ENCODE assay signal across 8 mouse cellular contexts in the genomic region with DNA sequence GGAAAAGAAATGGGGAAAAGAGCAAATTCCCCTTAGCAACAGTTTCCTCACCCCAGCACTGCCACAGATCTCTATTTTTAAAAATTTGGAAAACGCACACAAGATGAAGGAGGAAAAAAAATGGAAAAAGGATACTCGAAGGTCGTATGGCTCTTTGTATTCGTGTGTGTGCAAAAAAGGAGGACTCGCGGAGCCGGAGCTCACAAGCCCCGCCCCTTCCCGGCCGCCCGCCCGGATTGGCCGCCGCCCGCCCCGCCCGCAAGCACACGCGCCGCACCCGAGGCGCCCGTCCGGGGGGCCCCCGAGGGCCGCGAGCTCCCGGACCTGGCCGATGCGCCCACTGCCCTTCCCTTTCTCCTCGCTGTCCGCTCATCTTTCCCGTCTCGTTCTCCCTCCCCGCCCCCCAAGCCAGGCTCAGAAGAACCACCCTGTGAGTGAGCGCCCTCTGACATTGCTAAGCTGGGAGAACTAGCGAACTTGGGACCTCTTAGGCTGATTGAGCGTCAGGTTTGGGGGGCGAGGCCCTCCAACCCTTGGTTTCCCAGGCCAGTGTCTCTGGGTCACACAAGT. TPM values are rescaled to one million over a fixed set of nuclear protein-coding genes. Genes with fewer than 3 reads are reported as not detected.
A peak's percentile ranks its signal among the peaks of the same experiment; 100 is the strongest.
DNase-seq lines count a peak whose midpoint lies in the region; ATAC-seq and TF ChIP-seq lines count a peak whose summit lies in the region.

Gene 4931414P19Rik, minus strand, starts transcription at position 242 of the 570 bp plus-strand sequence.

- peak within 1 kb of the TSS; percentile 47 to 54 for H3K4me3 ChIP-seq in heart, embryonic 14.5 days (ENCODE audit: control insufficient read depth in 1 of 2, insufficient read depth in 1 of 2, low read depth in 1 of 2, low read length in 2 of 2)
- H3K4me3 ChIP-seq in liver, postnatal 0 days (ENCODE audit: low read depth, low read length), result peak within 1 kb of the TSS; percentile 60
- H3K4me3 ChIP-seq in neural tube, embryonic 14.5 days (ENCODE audit: low read depth, low read length), result peak within 1 kb of the TSS; percentile 35
- peak within 1 kb of the TSS; percentile 95 for H3K4me3 ChIP-seq in testis, adult 2 months (ENCODE audit: control insufficient read depth, low read depth, low read length)

- peak within 1 kb of the TSS; percentile 71 for H3K9ac ChIP-seq in heart, embryonic 14.5 days (ENCODE audit: low read length)
- H3K9ac ChIP-seq in liver, postnatal 0 days (replicated peaks), result peak within 1 kb of the TSS; percentile 73
- H3K9ac ChIP-seq in neural tube, embryonic 14.5 days (replicated peaks; ENCODE audit: low read depth, low read length), result peak within 1 kb of the TSS; percentile 25; the same call in 1 of the 2 replicates

- peak; percentile 81 for DNase-seq in CD4-positive helper T cell, adult 2 months (ENCODE audit: low read depth, low spot score)
- DNase-seq in brain, adult 2 months (ENCODE audit: low read depth, low spot score), result peak; percentile 80
- peak; percentile 90 for DNase-seq in kidney, postnatal 14 days
- DNase-seq in liver, postnatal 0 days, result peak; percentile 92

- WGBS in heart, embryonic 14.5 days, result 0% methylated on average over 38 of the region's 39 CpGs
- under 1% methylated on average over 39 of the region's 39 CpGs for WGBS in liver, postnatal 0 days (ENCODE audit: insufficient replicate concordance)
- WGBS in neural tube, embryonic 14.5 days, result 1% methylated on average over 33 of the region's 39 CpGs

- no peaks in the 10 kb centered on the region for H3K27me3 ChIP-seq in heart, embryonic 14.5 days (ENCODE audit: control insufficient read depth, insufficient read depth, low read length)
- no peaks in the 10 kb centered on the region for H3K27me3 ChIP-seq in liver, postnatal 0 days (ENCODE audit: insufficient read depth, low read length)
- no peaks in the 10 kb centered on the region for H3K27me3 ChIP-seq in neural tube, embryonic 14.5 days (ENCODE audit: control insufficient read depth, insufficient read depth, low read length)
- H3K27me3 ChIP-seq in testis, adult 2 months (ENCODE audit: control insufficient read depth, insufficient read depth, low read length), result no peaks in the 10 kb centered on the region

- TF ChIP-seq POLR2A in testis, adult 2 months (IDR thresholded peaks at IDR 0.05; ENCODE audit: control insufficient read depth, low read depth, low read length), result peak; percentile 48; the same call in 1 of the 2 replicates

- H3K36me3 ChIP-seq in heart, embryonic 14.5 days (ENCODE audit: control insufficient read depth, insufficient read depth, low read length), result 0 out of 2 replicates have a peak, but pooled peaks cover 2% of the 10 kb centered on the region
- H3K36me3 ChIP-seq in liver, postnatal 0 days (replicated peaks; ENCODE audit: insufficient read depth, low read length), result no peaks in the 10 kb centered on the region
- H3K36me3 ChIP-seq in neural tube, embryonic 14.5 days (ENCODE audit: control insufficient read depth, insufficient read depth, low read length), result no peaks in the 10 kb centered on the region
- no peaks in the 10 kb centered on the region for H3K36me3 ChIP-seq in testis, adult 2 months (ENCODE audit: control insufficient read depth, insufficient read depth, low read length)

- ATAC-seq in erythroid progenitor cell, adult 5-6 weeks (replicated peaks; ENCODE audit: low FRiP score, poor library complexity, severe bottlenecking), result peak; percentile 66
- peak; percentile 58 for ATAC-seq in heart, embryonic 14.5 days (ENCODE audit: insufficient number of reproducible peaks, insufficient read depth, low FRiP score, low read depth)
- ATAC-seq in liver, postnatal 0 days, result peak; percentile 46
- peak; percentile 29; the same call in 1 of the 2 replicates for ATAC-seq in neural tube, embryonic 14.5 days (ENCODE audit: low read depth)

- peak within 1 kb of the TSS; percentile 65 to 80 for H3K27ac ChIP-seq in heart, embryonic 14.5 days (replicated peaks in 1 of 2; ENCODE audit: control insufficient read depth in 1 of 2, insufficient read depth in 1 of 2, low read depth in 2 of 2, low read length in 2 of 2)
- peak within 1 kb of the TSS; percentile 84 for H3K27ac ChIP-seq in liver, postnatal 0 days (ENCODE audit: low read depth)
- H3K27ac ChIP-seq in neural tube, embryonic 14.5 days (ENCODE audit: low read depth, low read length), result peak within 1 kb of the TSS; percentile 72
- H3K27ac ChIP-seq in testis, adult 2 months (ENCODE audit: control insufficient read depth, insufficient read depth, low read depth, low read length), result peak within 1 kb of the TSS; percentile 92

- no peak for TF ChIP-seq CTCF in liver, postnatal 0 days (IDR thresholded peaks at IDR 0.05; ENCODE audit: low read depth)
- no peak for TF ChIP-seq CTCF in testis, adult 2 months (IDR thresholded peaks at IDR 0.05; ENCODE audit: control insufficient read depth, insufficient read depth, insufficient replicate concordance, low read depth, low read length)

- peak within 1 kb of the TSS; percentile 67 for H3K4me2 ChIP-seq in heart, embryonic 14.5 days (ENCODE audit: low read length)
- H3K4me2 ChIP-seq in liver, postnatal 0 days (ENCODE audit: low read depth, low read length), result peak within 1 kb of the TSS; percentile 78
- peak within 1 kb of the TSS; percentile 51 for H3K4me2 ChIP-seq in neural tube, embryonic 14.5 days (ENCODE audit: low read depth, low read length)

- H3K9me3 ChIP-seq in heart, embryonic 14.5 days (ENCODE audit: control insufficient read depth, low read length), result no peaks in the 10 kb centered on the region
- H3K9me3 ChIP-seq in liver, postnatal 0 days (ENCODE audit: low read length), result no peaks in the 10 kb centered on the region
- no peaks in the 10 kb centered on the region for H3K9me3 ChIP-seq in neural tube, embryonic 14.5 days (ENCODE audit: control insufficient read depth, low read length)

- TF ChIP-seq EP300 in liver, postnatal 0 days (IDR thresholded peaks at IDR 0.05; ENCODE audit: low read depth), result no peak

- peaks cover 9 to 14% of the 10 kb centered on the region in 2 experiments for H3K4me1 ChIP-seq in heart, embryonic 14.5 days (ENCODE audit: control insufficient read depth in 2 of 2, insufficient read depth in 2 of 2, low read length in 2 of 2)
- H3K4me1 ChIP-seq in liver, postnatal 0 days (ENCODE audit: insufficient read depth), result peaks cover 31% of the 10 kb centered on the region
- peaks cover 17% of the 10 kb centered on the region; the same call in 1 of the 2 replicates for H3K4me1 ChIP-seq in neural tube, embryonic 14.5 days (ENCODE audit: control insufficient read depth, insufficient read depth, low read length)
- peaks cover 5% of the 10 kb centered on the region for H3K4me1 ChIP-seq in testis, adult 2 months (ENCODE audit: control insufficient read depth, insufficient read depth, low read length)

RNA-seq across cellular contexts. Expression of gene 4931414P19Rik, which starts in this region (rescaled TPM):
- 1.3 and 14.1 TPM in 2 replicates for total RNA-seq in erythroid progenitor cell, adult 5-6 weeks (2015; ENCODE audit: low replicate concordance)
- total RNA-seq in erythroid progenitor cell, adult 5-6 weeks (2017; ENCODE audit: low replicate concordance), result 2.2 and 4.7 TPM in 2 replicates
- polyA plus RNA-seq in heart, embryonic 14.5 days (2014; fragmentation: Nextera tagmentation; extraction: Ambion mirVana), result 4.7 and 7.1 TPM in 2 replicates
- 1.2 and 1.4 TPM in 2 replicates for polyA plus RNA-seq in liver, postnatal 0 days (2015; fragmentation: Nextera tagmentation; extraction: Ambion mirVana)
- polyA plus RNA-seq in neural tube, embryonic 14.5 days (2014; fragmentation: Nextera tagmentation; extraction: Ambion mirVana), result 4.6 and 5.0 TPM in 2 replicates
- 2.1 and 3.5 TPM in 2 replicates for polyA plus RNA-seq in testis, adult 2 months (2012; rRNA removed)

Comparison
In these comparisons a context has a peak if more than half of its experiments do, and no peak if none do; other contexts are left out.
1. Peak in every context shown above with its lines: DNase-seq, ATAC-seq, H3K4me3 ChIP-seq and H3K27ac ChIP-seq.
2. H3K4me3 ChIP-seq: peak in every context shown above with its lines; median percentile 95 in testis, adult 2 months; 60 in liver, postnatal 0 days; 50 in heart, embryonic 14.5 days; 35 in neural tube, embryonic 14.5 days.